Mouse (Mus musculus): Measurements from ENCODE around the gene Zfhx2. TPM values are rescaled to one million over a fixed set of nuclear protein-coding genes. Genes with fewer than 3 reads are reported as not detected.

Gene Zfhx2
- polyA plus RNA-seq, 1 experiment from 2014 or later: 1.2 TPM

- Histone ChIP-seq H3K4me1 (replicated peaks) (peaks cover 53% of the 10 kb centered on the region), H3K27me3 (peaks cover 14% of the 10 kb centered on the region), H3K27ac (replicated peaks) (peak overlapping the region; percentile 65), H3K4me2 (peak overlapping the region; percentile 89), H3K9me3 (replicated peaks) (no peaks in the 10 kb centered on the region), H3K4me3 (replicated peaks) (peak overlapping the region; percentile 73), H3K36me3 (replicated peaks) (no peaks in the 10 kb centered on the region), H3K9ac (peak overlapping the region; percentile 59)
- 10% methylated on average over 34 of the region's 34 CpGs for WGBS (ENCODE audit: insufficient replicate concordance)
- no peak for ATAC-seq (ENCODE audit: insufficient read depth)
Measured at GRCm38 (mm10) chr14:55091209-55091865, 787 bp downstream of the Zfhx2 start.

GRCm38 (mm10) chr14:55089199-55089947, 2.8 kb downstream of the Zfhx2 start:
- WGBS (ENCODE audit: insufficient replicate concordance): 56% methylated on average over 13 of the region's 13 CpGs
- H3K9ac ChIP-seq: no peak overlapping the region
- no peaks in the 10 kb centered on the region for H3K9me3 ChIP-seq (replicated peaks)
- H3K27ac ChIP-seq (replicated peaks): no peak overlapping the region
- H3K4me2 ChIP-seq: no peak overlapping the region; the same call in 1 of the 2 replicates
- H3K4me3 ChIP-seq (replicated peaks): no peak overlapping the region
- H3K36me3 ChIP-seq (replicated peaks): no peaks in the 10 kb centered on the region
- H3K4me1 ChIP-seq (replicated peaks): peaks cover 51% of the 10 kb centered on the region
- ATAC-seq (ENCODE audit: insufficient read depth): no peak
- H3K27me3 ChIP-seq: peaks cover 14% of the 10 kb centered on the region

- 71% methylated on average over 6 of the region's 6 CpGs for WGBS (ENCODE audit: insufficient replicate concordance)
- Histone ChIP-seq H3K27ac (replicated peaks) (no peak overlapping the region), H3K36me3 (replicated peaks) (no peaks in the 10 kb centered on the region), H3K27me3 (peaks cover 14% of the 10 kb centered on the region), H3K9me3 (replicated peaks) (no peaks in the 10 kb centered on the region), H3K9ac (no peak overlapping the region), H3K4me2 (no peak overlapping the region), H3K4me1 (replicated peaks) (peaks cover 21% of the 10 kb centered on the region), H3K4me3 (replicated peaks) (no peak overlapping the region)
- no peak for ATAC-seq (ENCODE audit: insufficient read depth)
Measured at GRCm38 (mm10) chr14:55086009-55086514, 6.1 kb downstream of the Zfhx2 start.

- Histone ChIP-seq H3K9me3 (replicated peaks) (no peaks in the 10 kb centered on the region), H3K27me3 (peaks cover 10% of the 10 kb centered on the region), H3K27ac (replicated peaks) (no peak overlapping the region), H3K4me3 (replicated peaks) (no peak overlapping the region), H3K4me1 (replicated peaks) (peaks cover 17% of the 10 kb centered on the region), H3K9ac (no peak overlapping the region), H3K36me3 (replicated peaks) (no peaks in the 10 kb centered on the region), H3K4me2 (no peak overlapping the region)
- 59% methylated on average over 9 of the region's 9 CpGs for WGBS (ENCODE audit: insufficient replicate concordance)
- peak; percentile 28; the same call in 1 of the 2 replicates for ATAC-seq (ENCODE audit: insufficient read depth)
Measured at GRCm38 (mm10) chr14:55085324-55086008, 6.7 kb downstream of the Zfhx2 start.

GRCm38 (mm10) chr14:55083481-55083880, 8.6 kb downstream of the Zfhx2 start:
- no peak for ATAC-seq (ENCODE audit: insufficient read depth)
- H3K4me2 ChIP-seq: no peak overlapping the region

GRCm38 (mm10) chr14:55081105-55081504, 11.0 kb downstream of the Zfhx2 start:
- no peak overlapping the region for H3K4me2 ChIP-seq
- no peak overlapping the region for H3K4me3 ChIP-seq (replicated peaks)
- no peaks in the 10 kb centered on the region for H3K9me3 ChIP-seq (replicated peaks)
- no peaks in the 10 kb centered on the region for H3K36me3 ChIP-seq (replicated peaks)
- H3K9ac ChIP-seq: no peak overlapping the region
- peaks cover 37% of the 10 kb centered on the region for H3K4me1 ChIP-seq (replicated peaks)
- 50% methylated on average over 5 of the region's 5 CpGs for whole genome bisulfite sequencing (ENCODE audit: insufficient replicate concordance)
- no peak for ATAC-seq (ENCODE audit: insufficient read depth)
- no peak overlapping the region for H3K27ac ChIP-seq (replicated peaks)
- peaks cover 27% of the 10 kb centered on the region for H3K27me3 ChIP-seq

More at GRCm38 (mm10) chr14:55083481-55083880, 8.6 kb downstream of the Zfhx2 start:
- H3K4me3 ChIP-seq (replicated peaks): no peak overlapping the region
- no peak overlapping the region for H3K9ac ChIP-seq
- whole genome bisulfite sequencing (ENCODE audit: insufficient replicate concordance): 67% methylated on average over 6 of the region's 6 CpGs
- H3K4me1 ChIP-seq (replicated peaks): peaks cover 27% of the 10 kb centered on the region
- no peaks in the 10 kb centered on the region for H3K36me3 ChIP-seq (replicated peaks)
- H3K27ac ChIP-seq (replicated peaks): no peak overlapping the region
- H3K9me3 ChIP-seq (replicated peaks): no peaks in the 10 kb centered on the region
- peaks cover 7% of the 10 kb centered on the region for H3K27me3 ChIP-seq

GRCm38 (mm10) chr14:55079214-55079970, 12.7 kb downstream of the Zfhx2 start:
- peaks cover 5% of the 10 kb centered on the region; the same call in 1 of the 2 replicates for H3K36me3 ChIP-seq (replicated peaks)
- no peak overlapping the region for H3K9ac ChIP-seq
- peak; percentile 60; the same call in 1 of the 2 replicates for ATAC-seq (ENCODE audit: insufficient read depth)
- H3K27me3 ChIP-seq: peaks cover 27% of the 10 kb centered on the region
- H3K4me3 ChIP-seq (replicated peaks): no peak overlapping the region
- no peak overlapping the region for H3K27ac ChIP-seq (replicated peaks)
- peaks cover 27% of the 10 kb centered on the region for H3K4me1 ChIP-seq (replicated peaks)
- WGBS (ENCODE audit: insufficient replicate concordance): 23% methylated on average over 8 of the region's 8 CpGs
- no peak overlapping the region for H3K4me2 ChIP-seq
- H3K9me3 ChIP-seq (replicated peaks): no peaks in the 10 kb centered on the region

- Histone ChIP-seq H3K4me3 (replicated peaks) (no peak overlapping the region), H3K9me3 (replicated peaks) (no peaks in the 10 kb centered on the region), H3K36me3 (replicated peaks) (peaks cover 6% of the 10 kb centered on the region; the same call in 1 of the 2 replicates), H3K4me1 (replicated peaks) (peaks cover 27% of the 10 kb centered on the region), H3K9ac (no peak overlapping the region), H3K4me2 (peak overlapping the region; percentile 23), H3K27ac (replicated peaks) (no peak overlapping the region), H3K27me3 (peaks cover 27% of the 10 kb centered on the region)
- peak; percentile 8; the same call in 1 of the 2 replicates for ATAC-seq (ENCODE audit: insufficient read depth)
- WGBS (ENCODE audit: insufficient replicate concordance): 7% methylated on average over 23 of the region's 23 CpGs
Measured at GRCm38 (mm10) chr14:55078366-55078989, 13.6 kb downstream of the Zfhx2 start.

GRCm38 (mm10) chr14:55077481-55078365, 14.4 kb downstream of the Zfhx2 start:
- no peak overlapping the region for H3K27ac ChIP-seq (replicated peaks)
- peaks cover 27% of the 10 kb centered on the region for H3K4me1 ChIP-seq (replicated peaks)
- H3K27me3 ChIP-seq: peaks cover 28% of the 10 kb centered on the region
- no peaks in the 10 kb centered on the region for H3K9me3 ChIP-seq (replicated peaks)
- no peak for ATAC-seq (ENCODE audit: insufficient read depth)
- no peak overlapping the region for H3K9ac ChIP-seq
- WGBS (ENCODE audit: insufficient replicate concordance): 32% methylated on average over 15 of the region's 15 CpGs
- peaks cover 6% of the 10 kb centered on the region; the same call in 1 of the 2 replicates for H3K36me3 ChIP-seq (replicated peaks)
- no peak overlapping the region for H3K4me2 ChIP-seq
- no peak overlapping the region for H3K4me3 ChIP-seq (replicated peaks)

Data from liver, embryonic 15.5 days (tissue).